Comparison of ENCODE assay signal across 8 mouse cellular contexts in genomic region chr3:87918551-87918950, GRCm38 (mm10). TPM values are rescaled to one million over a fixed set of nuclear protein-coding genes. Genes with fewer than 3 reads are reported as not detected.
DNase-seq lines count a peak whose midpoint lies in the region; ATAC-seq and TF ChIP-seq lines count a peak whose summit lies in the region.
"Had no signal": no experiment of that assay in that cellular context is flagged by ENCODE, and none has a peak within 500 bp of the region (broad histone marks: within the 10 kb centered on the region; RNA-seq: fewer than 3 reads in every experiment).

No protein-coding gene starts in this region.

- DNase-seq in hindbrain, embryonic 11.5 days (ENCODE audit: low spot score), result no peak
- DNase-seq in liver, embryonic 14.5 days (ENCODE audit: low read depth in 3 of 3, low spot score in 3 of 3), result no peak
- DNase-seq in urinary bladder, postnatal 14 days (ENCODE audit: low spot score), result no peak
- DNase-seq in cerebellum, postnatal 10 days, result no peak

- H3K27ac ChIP-seq in hindbrain, embryonic 12.5 days, result peak overlapping the region; percentile 30; the same call in 1 of the 2 replicates
- H3K27ac ChIP-seq in hindbrain, embryonic 11.5 days (ENCODE audit: low read depth, low read length), result no peak overlapping the region
- peak overlapping the region; percentile 61; the same call in 1 of the 2 replicates for H3K27ac ChIP-seq in forebrain, embryonic 12.5 days
- H3K27ac ChIP-seq in liver, embryonic 14.5 days, result peak overlapping the region; percentile 69

- H3K4me3 ChIP-seq in hindbrain, embryonic 12.5 days, result no peak overlapping the region
- no peak overlapping the region for H3K4me3 ChIP-seq in hindbrain, embryonic 11.5 days (ENCODE audit: low read depth, low read length)
- H3K4me3 ChIP-seq in E14TG2a.4 (replicated peaks; ENCODE audit: low read length), result peak overlapping the region; percentile 92; the same call in 1 of the 2 replicates
- no peak overlapping the region for H3K4me3 ChIP-seq in forebrain, embryonic 12.5 days (replicated peaks)
- H3K4me3 ChIP-seq in liver, embryonic 14.5 days (ENCODE audit: insufficient read depth in 1 of 2, low read depth in 2 of 2, low read length in 2 of 2), result peak overlapping the region in 1 of 2 experiments; percentile 72; a peak in 1 of 4 replicates

- H3K9me3 ChIP-seq in hindbrain, embryonic 12.5 days (replicated peaks), result no peaks in the 10 kb centered on the region
- no peaks in the 10 kb centered on the region for H3K9me3 ChIP-seq in hindbrain, embryonic 11.5 days (ENCODE audit: control insufficient read depth, low read length)
- H3K9me3 ChIP-seq in E14TG2a.4 (ENCODE audit: low read length), result no peaks in the 10 kb centered on the region
- H3K9me3 ChIP-seq in forebrain, embryonic 12.5 days, result no peaks in the 10 kb centered on the region
- H3K9me3 ChIP-seq in liver, embryonic 14.5 days (ENCODE audit: control insufficient read depth, low read length), result no peaks in the 10 kb centered on the region

- H3K27me3 ChIP-seq in hindbrain, embryonic 12.5 days, result no peaks in the 10 kb centered on the region
- no peaks in the 10 kb centered on the region for H3K27me3 ChIP-seq in hindbrain, embryonic 11.5 days (ENCODE audit: control insufficient read depth, insufficient read depth, low read length)
- H3K27me3 ChIP-seq in E14TG2a.4 (ENCODE audit: insufficient read depth, low read length), result no peaks in the 10 kb centered on the region
- H3K27me3 ChIP-seq in forebrain, embryonic 12.5 days, result no peaks in the 10 kb centered on the region
- no peaks in the 10 kb centered on the region for H3K27me3 ChIP-seq in liver, embryonic 14.5 days (ENCODE audit: control insufficient read depth, insufficient read depth, low read length)

- H3K36me3 ChIP-seq in hindbrain, embryonic 12.5 days, result peaks cover 56% of the 10 kb centered on the region
- H3K36me3 ChIP-seq in hindbrain, embryonic 11.5 days (ENCODE audit: control insufficient read depth, insufficient read depth, low read length), result peaks cover 6% of the 10 kb centered on the region
- peaks cover 81% of the 10 kb centered on the region for H3K36me3 ChIP-seq in E14TG2a.4 (ENCODE audit: insufficient read depth, low read length)
- H3K36me3 ChIP-seq in forebrain, embryonic 12.5 days (replicated peaks), result peaks cover 58% of the 10 kb centered on the region
- H3K36me3 ChIP-seq in liver, embryonic 14.5 days (replicated peaks; ENCODE audit: control insufficient read depth, insufficient read depth, low read depth), result peaks cover 52% of the 10 kb centered on the region

- H3K9ac ChIP-seq in hindbrain, embryonic 12.5 days, result no peak overlapping the region
- H3K9ac ChIP-seq in hindbrain, embryonic 11.5 days (ENCODE audit: low read depth, low read length), result no peak overlapping the region
- H3K9ac ChIP-seq in forebrain, embryonic 12.5 days, result no peak overlapping the region
- peak overlapping the region; percentile 79; the same call in 1 of the 2 replicates for H3K9ac ChIP-seq in liver, embryonic 14.5 days (replicated peaks)

- TF ChIP-seq CTCF in E14TG2a.4 (conservative IDR thresholded peaks at IDR 0.05; ENCODE audit: low read length), result no peak
- TF ChIP-seq CTCF in liver, embryonic 14.5 days (IDR thresholded peaks at IDR 0.05; ENCODE audit: low read depth), result no peak

- no peak for TF ChIP-seq EP300 in liver, embryonic 14.5 days (IDR thresholded peaks at IDR 0.05; ENCODE audit: low read depth)

- no peak for ATAC-seq in hindbrain, embryonic 12.5 days (ENCODE audit: low FRiP score)
- no peak for ATAC-seq in hindbrain, embryonic 11.5 days (ENCODE audit: low FRiP score)
- no peak for ATAC-seq in forebrain, embryonic 12.5 days (ENCODE audit: low FRiP score)
- ATAC-seq in liver, embryonic 14.5 days (ENCODE audit: insufficient read depth), result no peak

- 94% methylated on average over 1 of the region's 1 CpGs for WGBS in hindbrain, embryonic 12.5 days
- WGBS in hindbrain, embryonic 11.5 days, result 90% methylated on average over 1 of the region's 1 CpGs
- 92% methylated on average over 1 of the region's 1 CpGs for WGBS in forebrain, embryonic 12.5 days
- WGBS in liver, embryonic 14.5 days (ENCODE audit: insufficient replicate concordance), result 81% methylated on average over 1 of the region's 1 CpGs

- H3K4me2 ChIP-seq in hindbrain, embryonic 12.5 days (replicated peaks), result peak overlapping the region; percentile 88; the same call in 1 of the 2 replicates
- H3K4me2 ChIP-seq in hindbrain, embryonic 11.5 days (replicated peaks; ENCODE audit: low read depth, low read length), result no peak overlapping the region
- H3K4me2 ChIP-seq in forebrain, embryonic 12.5 days, result no peak overlapping the region; the same call in 1 of the 2 replicates
- peak overlapping the region; percentile 82 for H3K4me2 ChIP-seq in liver, embryonic 14.5 days (ENCODE audit: low read depth)

- H3K4me1 ChIP-seq in hindbrain, embryonic 12.5 days, result peaks cover 12% of the 10 kb centered on the region
- no peaks in the 10 kb centered on the region for H3K4me1 ChIP-seq in hindbrain, embryonic 11.5 days (replicated peaks; ENCODE audit: control insufficient read depth, insufficient read depth, low read length)
- peaks cover 72% of the 10 kb centered on the region for H3K4me1 ChIP-seq in E14TG2a.4 (replicated peaks; ENCODE audit: low read depth, low read length)
- peaks cover 13% of the 10 kb centered on the region for H3K4me1 ChIP-seq in forebrain, embryonic 12.5 days
- peaks cover 7 to 10% of the 10 kb centered on the region in 2 experiments for H3K4me1 ChIP-seq in liver, embryonic 14.5 days (replicated peaks; ENCODE audit: control insufficient read depth in 2 of 2, insufficient read depth in 2 of 2, low read length in 1 of 2)

RNA-seq across cellular contexts. Expression of gene Mrpl24, which starts 0.8 kb away (rescaled TPM):
- polyA plus RNA-seq in hindbrain, embryonic 12.5 days (2016; fragmentation: Nextera tagmentation; extraction: Ambion mirVana), result 72.9 and 79.0 TPM in 2 replicates
- 78.4 and 83.6 TPM in 2 replicates for polyA plus RNA-seq in hindbrain, embryonic 11.5 days (2014; fragmentation: Nextera tagmentation; extraction: Ambion mirVana)
- 75.8 and 86.1 TPM in 2 replicates for polyA plus RNA-seq in forebrain, embryonic 12.5 days (2016; fragmentation: Nextera tagmentation; extraction: Ambion mirVana)
- polyA plus RNA-seq in liver, embryonic 14.5 days (2012; rRNA removed), result 43.9 and 50.1 TPM in 2 replicates
- polyA plus RNA-seq in liver, embryonic 14.5 days (2014; fragmentation: Nextera tagmentation; extraction: Ambion mirVana), result 37.9 and 43.4 TPM in 2 replicates

RNA-seq across cellular contexts. Expression of gene Isg20l2, which starts 11.6 kb away (rescaled TPM):
- 67.7 and 68.7 TPM in 2 replicates for polyA plus RNA-seq in hindbrain, embryonic 12.5 days (2016; fragmentation: Nextera tagmentation; extraction: Ambion mirVana)
- polyA plus RNA-seq in hindbrain, embryonic 11.5 days (2014; fragmentation: Nextera tagmentation; extraction: Ambion mirVana), result 42.5 and 55.2 TPM in 2 replicates
- polyA plus RNA-seq in forebrain, embryonic 12.5 days (2016; fragmentation: Nextera tagmentation; extraction: Ambion mirVana), result 80.5 and 88.2 TPM in 2 replicates
- 9.3 and 14.8 TPM in 2 replicates for polyA plus RNA-seq in liver, embryonic 14.5 days (2012; rRNA removed)
- 9.7 and 11.0 TPM in 2 replicates for polyA plus RNA-seq in liver, embryonic 14.5 days (2014; fragmentation: Nextera tagmentation; extraction: Ambion mirVana)

RNA-seq across cellular contexts. Expression of gene Rrnad1, which starts 12.0 kb away (rescaled TPM):
- polyA plus RNA-seq in hindbrain, embryonic 12.5 days (2016; fragmentation: Nextera tagmentation; extraction: Ambion mirVana), result 22.1 and 22.5 TPM in 2 replicates
- polyA plus RNA-seq in hindbrain, embryonic 11.5 days (2014; fragmentation: Nextera tagmentation; extraction: Ambion mirVana), result 13.7 and 17.9 TPM in 2 replicates
- 20.5 and 23.7 TPM in 2 replicates for polyA plus RNA-seq in forebrain, embryonic 12.5 days (2016; fragmentation: Nextera tagmentation; extraction: Ambion mirVana)
- 8.9 and 9.2 TPM in 2 replicates for polyA plus RNA-seq in liver, embryonic 14.5 days (2012; rRNA removed)
- 3.5 and 3.6 TPM in 2 replicates for polyA plus RNA-seq in liver, embryonic 14.5 days (2014; fragmentation: Nextera tagmentation; extraction: Ambion mirVana)

RNA-seq across cellular contexts. Expression of gene Hdgf, which starts 12.4 kb away (rescaled TPM):
- 219 and 230 TPM in 2 replicates for polyA plus RNA-seq in hindbrain, embryonic 12.5 days (2016; fragmentation: Nextera tagmentation; extraction: Ambion mirVana)
- polyA plus RNA-seq in hindbrain, embryonic 11.5 days (2014; fragmentation: Nextera tagmentation; extraction: Ambion mirVana), result 202 and 246 TPM in 2 replicates
- 251 and 295 TPM in 2 replicates for polyA plus RNA-seq in forebrain, embryonic 12.5 days (2016; fragmentation: Nextera tagmentation; extraction: Ambion mirVana)
- 108 and 167 TPM in 2 replicates for polyA plus RNA-seq in liver, embryonic 14.5 days (2012; rRNA removed)
- polyA plus RNA-seq in liver, embryonic 14.5 days (2014; fragmentation: Nextera tagmentation; extraction: Ambion mirVana), result 204 and 256 TPM in 2 replicates

RNA-seq across cellular contexts. Expression of gene Crabp2, which starts 29.9 kb away (rescaled TPM):
- polyA plus RNA-seq in hindbrain, embryonic 12.5 days (2016; fragmentation: Nextera tagmentation; extraction: Ambion mirVana), result 384 and 396 TPM in 2 replicates
- 738 and 794 TPM in 2 replicates for polyA plus RNA-seq in hindbrain, embryonic 11.5 days (2014; fragmentation: Nextera tagmentation; extraction: Ambion mirVana)
- 246 TPM in 2 replicates for polyA plus RNA-seq in forebrain, embryonic 12.5 days (2016; fragmentation: Nextera tagmentation; extraction: Ambion mirVana)
- 0.17 and 0.23 TPM in 2 replicates for polyA plus RNA-seq in liver, embryonic 14.5 days (2012; rRNA removed)
- 0.10 and 0.15 TPM in 2 replicates for polyA plus RNA-seq in liver, embryonic 14.5 days (2014; fragmentation: Nextera tagmentation; extraction: Ambion mirVana)
- polyA plus RNA-seq: inflammation-experienced regulatory T-cells, adult 6 months had no signal

Comparison
In these comparisons a context has a peak if more than half of its experiments do, and no peak if none do; other contexts are left out.
1. H3K4me2 ChIP-seq: peak in hindbrain, embryonic 12.5 days (single experiment) and liver, embryonic 14.5 days (single experiment); none in hindbrain, embryonic 11.5 days (single experiment) and forebrain, embryonic 12.5 days (single experiment).